Mouse (Mus musculus): Measurements from ENCODE around the gene 1700003E16Rik. TPM values are rescaled to one million over a fixed set of nuclear protein-coding genes. Genes with fewer than 3 reads are reported as not detected.

The 1700003E16Rik gene
- polyA plus RNA-seq, 1 experiment, result 8.1 TPM

DNA sequence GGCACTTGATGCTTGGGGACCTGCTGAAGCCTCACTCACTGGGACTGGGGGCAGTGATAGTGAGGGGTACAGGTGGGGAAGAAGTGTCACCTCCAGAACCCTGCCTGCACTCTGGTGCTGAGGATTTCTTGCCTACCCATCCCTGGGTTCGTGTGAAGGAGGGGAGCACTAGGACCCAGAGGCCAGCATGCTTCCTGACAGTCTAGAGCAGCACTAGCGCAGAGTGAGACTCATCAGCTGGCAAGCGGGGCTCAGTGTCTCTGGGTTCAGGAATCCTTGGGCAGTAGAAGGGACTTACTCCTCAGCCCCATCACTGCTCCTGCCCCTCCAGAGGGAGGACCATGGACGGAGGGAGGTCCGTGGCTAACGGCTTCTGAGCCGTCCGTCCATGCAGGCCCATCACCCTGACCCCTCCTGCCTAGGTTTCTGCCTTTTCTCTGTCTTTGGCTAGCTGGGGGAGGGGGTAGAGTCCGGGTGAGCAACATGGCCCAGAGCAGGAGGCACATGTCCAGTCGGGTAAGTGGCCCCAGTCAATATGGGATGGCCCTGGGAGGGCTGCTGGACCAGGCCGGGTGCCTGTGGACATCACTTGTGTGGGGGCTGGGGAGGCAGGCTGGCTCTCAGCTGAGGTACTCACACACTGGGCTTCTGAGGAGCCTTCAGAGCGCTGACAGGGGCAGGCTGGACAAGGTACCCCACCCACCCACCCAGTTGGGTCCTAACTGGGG, 23.4 kb downstream of the 1700003E16Rik start:
- Histone ChIP-seq H3K27me3 (ENCODE audit: control insufficient read depth, insufficient read depth, low read length) (no peaks in the 10 kb centered on the region), H3K4me1 (ENCODE audit: control insufficient read depth, insufficient read depth, low read length) (peaks cover 32% of the 10 kb centered on the region), H3K27ac (ENCODE audit: insufficient read depth, low read length) (peak overlapping the region; percentile 60), H3K4me3 (replicated peaks; ENCODE audit: insufficient read depth, low read depth, low read length) (peak overlapping the region; percentile 98)
- whole genome bisulfite sequencing, result 3% methylated on average over 12 of the region's 12 CpGs
- peak; percentile 83 to 84 for DNase-seq
- TF ChIP-seq CTCF (IDR thresholded peaks at IDR 0.05; ENCODE audit: borderline replicate concordance, insufficient read depth, low read depth, low read length) (no peak), POLR2A (IDR thresholded peaks at IDR 0.05; ENCODE audit: borderline replicate concordance, insufficient read depth, low read length) (peak; percentile 65; the same call in 1 of the 2 replicates)

DNA sequence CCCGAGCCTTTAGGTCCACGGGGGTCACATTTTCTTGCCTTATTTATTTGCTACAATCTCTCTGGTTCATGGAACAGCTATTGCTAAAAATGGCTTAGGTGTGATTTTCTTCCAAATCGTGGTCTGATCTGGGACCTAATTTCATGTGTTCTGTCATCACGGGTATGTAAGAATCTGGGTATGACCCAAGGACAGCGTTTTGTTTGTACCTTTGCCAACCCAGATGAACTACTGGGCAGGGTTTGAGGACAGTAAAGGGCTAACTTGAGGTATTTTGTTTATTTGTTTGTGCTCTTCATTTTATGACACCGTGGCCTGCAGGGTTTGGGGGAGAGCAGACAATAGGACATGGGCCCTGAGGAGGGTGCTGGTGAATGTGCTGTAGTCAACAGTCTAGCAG, 24.4 kb downstream of the 1700003E16Rik start:
- Histone ChIP-seq H3K4me1 (ENCODE audit: control insufficient read depth, insufficient read depth, low read length) (peaks cover 39% of the 10 kb centered on the region), H3K27ac (ENCODE audit: insufficient read depth, low read length) (peak overlapping the region; percentile 43; the same call in 1 of the 2 replicates), H3K4me3 (replicated peaks; ENCODE audit: insufficient read depth, low read depth, low read length) (peak overlapping the region; percentile 98), H3K27me3 (ENCODE audit: control insufficient read depth, insufficient read depth, low read length) (no peaks in the 10 kb centered on the region)
- no peak for TF ChIP-seq POLR2A (IDR thresholded peaks at IDR 0.05; ENCODE audit: borderline replicate concordance, insufficient read depth, low read length)
- no peak for TF ChIP-seq CTCF (IDR thresholded peaks at IDR 0.05; ENCODE audit: borderline replicate concordance, insufficient read depth, low read depth, low read length)
- WGBS, result 33% methylated on average over 6 of the region's 6 CpGs
- no peak for DNase-seq

DNA sequence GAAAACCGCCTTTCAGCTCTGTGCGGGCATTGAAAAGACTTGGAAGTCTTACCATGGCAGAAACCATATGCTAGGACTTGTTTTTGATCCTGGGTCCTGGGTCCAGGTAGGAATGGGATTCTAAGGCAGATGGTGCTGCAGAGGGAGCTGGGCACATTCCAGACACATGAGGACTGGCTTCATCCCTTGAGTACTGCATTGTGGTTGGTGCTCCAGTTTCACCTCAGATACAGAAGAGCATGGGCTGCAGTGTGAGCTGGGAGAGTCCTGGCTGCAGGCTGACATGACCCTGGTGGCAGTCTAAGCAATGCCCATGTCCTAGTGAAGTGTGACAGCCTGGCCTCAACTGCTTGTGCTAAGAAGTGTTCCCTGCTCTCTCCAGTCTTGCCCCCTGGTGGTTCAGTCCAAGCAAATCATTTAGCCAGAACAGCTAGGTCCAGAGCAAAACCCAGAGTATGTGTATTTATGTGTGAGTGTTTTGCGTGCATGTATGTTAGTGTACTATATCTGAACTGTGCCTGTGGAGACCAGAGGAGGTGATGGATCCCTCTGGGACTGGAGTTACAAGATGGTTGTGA, 28.7 kb downstream of the 1700003E16Rik start:
- DNase-seq, result peak in 1 of 2 experiments; percentile 61
- peaks cover 31% of the 10 kb centered on the region for H3K4me1 ChIP-seq (ENCODE audit: control insufficient read depth, insufficient read depth, low read length)
- no peak overlapping the region for H3K4me3 ChIP-seq (replicated peaks; ENCODE audit: insufficient read depth, low read depth, low read length)
- TF ChIP-seq POLR2A (IDR thresholded peaks at IDR 0.05; ENCODE audit: borderline replicate concordance, insufficient read depth, low read length), result no peak
- TF ChIP-seq CTCF (IDR thresholded peaks at IDR 0.05; ENCODE audit: borderline replicate concordance, insufficient read depth, low read depth, low read length), result peak; percentile 42; the same call in 1 of the 2 replicates
- no peaks in the 10 kb centered on the region for H3K27me3 ChIP-seq (ENCODE audit: control insufficient read depth, insufficient read depth, low read length)
- peak overlapping the region; percentile 41 for H3K27ac ChIP-seq (ENCODE audit: insufficient read depth, low read length)
- 26% methylated on average over 3 of the region's 3 CpGs for WGBS

DNA sequence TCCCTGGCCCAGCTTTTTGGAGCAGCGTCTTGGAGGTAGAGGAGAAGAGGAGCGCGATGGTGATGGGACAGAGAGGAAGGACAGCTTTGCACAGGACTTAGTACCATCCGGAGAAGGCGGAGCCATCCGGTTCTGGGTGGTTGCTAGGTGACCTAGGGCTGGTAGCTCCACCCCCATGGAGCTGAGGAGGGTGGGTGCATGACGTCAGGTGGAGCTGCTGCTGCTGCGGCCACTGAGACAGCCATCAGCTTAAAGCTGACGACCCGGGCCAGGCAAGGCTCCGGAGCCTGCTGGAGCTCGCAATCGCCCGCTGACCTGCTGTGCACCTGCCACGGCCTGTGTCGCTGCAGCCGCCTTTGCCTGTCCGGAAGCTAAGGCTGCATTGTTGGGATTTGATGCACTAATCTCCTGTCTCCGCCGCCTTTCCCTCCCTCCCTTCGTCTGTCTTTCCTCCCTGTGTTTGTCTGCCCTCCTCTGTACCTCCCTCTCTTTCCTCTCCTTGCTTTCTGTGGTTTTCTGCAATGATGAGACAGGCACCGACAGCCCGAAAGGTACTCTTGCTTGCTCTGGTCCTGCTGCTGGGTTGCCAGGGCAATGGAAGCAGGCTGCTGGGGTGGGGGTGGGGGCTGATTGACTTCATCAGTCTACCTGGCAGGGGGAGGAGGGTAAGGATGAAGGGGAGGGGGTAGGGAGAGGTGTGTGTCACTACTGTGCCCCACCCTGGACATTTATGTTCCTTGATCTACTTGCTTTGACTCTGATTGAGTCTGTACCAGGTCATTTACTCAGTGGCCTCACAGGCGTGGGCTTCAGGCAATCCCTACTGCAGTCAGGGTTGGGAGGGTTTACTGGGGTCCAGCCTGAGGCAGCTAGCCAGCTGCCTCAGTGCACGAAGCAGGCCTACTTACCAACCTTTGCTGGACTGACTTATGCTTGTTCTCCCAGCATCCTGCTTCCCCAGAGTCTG, 30.0 kb downstream of the 1700003E16Rik start:
- H3K27ac ChIP-seq (ENCODE audit: insufficient read depth, low read length), result peak overlapping the region; percentile 92
- DNase-seq, result peak; percentile 93 to 95
- peak overlapping the region; percentile 93 for H3K4me3 ChIP-seq (replicated peaks; ENCODE audit: insufficient read depth, low read depth, low read length)
- 3% methylated on average over 25 of the region's 25 CpGs for WGBS
- H3K4me1 ChIP-seq (ENCODE audit: control insufficient read depth, insufficient read depth, low read length), result peaks cover 28% of the 10 kb centered on the region
- TF ChIP-seq CTCF (IDR thresholded peaks at IDR 0.05; ENCODE audit: borderline replicate concordance, insufficient read depth, low read depth, low read length) (no peak; the same call in 1 of the 2 replicates), POLR2A (IDR thresholded peaks at IDR 0.05; ENCODE audit: borderline replicate concordance, insufficient read depth, low read length) (peak; percentile 90; the same call in 1 of the 2 replicates)
- no peaks in the 10 kb centered on the region for H3K27me3 ChIP-seq (ENCODE audit: control insufficient read depth, insufficient read depth, low read length)

DNA sequence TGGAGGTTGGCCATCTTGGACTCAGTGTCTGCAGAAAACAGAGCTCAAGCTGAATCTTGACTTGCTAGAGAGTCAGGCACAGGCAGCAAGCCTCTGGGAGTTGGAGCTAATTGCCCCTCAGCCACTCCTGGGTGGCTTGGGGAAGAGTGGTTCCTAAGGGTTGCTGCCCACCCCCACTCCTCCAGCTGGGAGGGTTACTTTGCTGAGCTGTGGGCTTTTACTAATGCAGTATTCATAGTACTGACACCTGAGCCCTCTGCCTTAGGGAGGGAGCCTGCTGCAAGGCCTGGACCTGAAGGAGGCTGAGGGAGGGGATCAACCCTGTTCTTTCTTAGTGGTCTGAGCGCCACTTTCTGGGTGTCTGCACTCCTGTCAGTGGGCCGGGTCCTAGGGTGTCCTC, 30.7 kb downstream of the 1700003E16Rik start:
- DNase-seq, result no peak
- 77% methylated on average over 2 of the region's 2 CpGs for WGBS
- Histone ChIP-seq H3K4me1 (ENCODE audit: control insufficient read depth, insufficient read depth, low read length) (peaks cover 28% of the 10 kb centered on the region), H3K27me3 (ENCODE audit: control insufficient read depth, insufficient read depth, low read length) (no peaks in the 10 kb centered on the region), H3K27ac (ENCODE audit: insufficient read depth, low read length) (peak overlapping the region; percentile 6; the same call in 1 of the 2 replicates), H3K4me3 (replicated peaks; ENCODE audit: insufficient read depth, low read depth, low read length) (peak overlapping the region; percentile 93)
- TF ChIP-seq POLR2A (IDR thresholded peaks at IDR 0.05; ENCODE audit: borderline replicate concordance, insufficient read depth, low read length) (no peak), CTCF (IDR thresholded peaks at IDR 0.05; ENCODE audit: borderline replicate concordance, insufficient read depth, low read depth, low read length) (no peak)

DNA sequence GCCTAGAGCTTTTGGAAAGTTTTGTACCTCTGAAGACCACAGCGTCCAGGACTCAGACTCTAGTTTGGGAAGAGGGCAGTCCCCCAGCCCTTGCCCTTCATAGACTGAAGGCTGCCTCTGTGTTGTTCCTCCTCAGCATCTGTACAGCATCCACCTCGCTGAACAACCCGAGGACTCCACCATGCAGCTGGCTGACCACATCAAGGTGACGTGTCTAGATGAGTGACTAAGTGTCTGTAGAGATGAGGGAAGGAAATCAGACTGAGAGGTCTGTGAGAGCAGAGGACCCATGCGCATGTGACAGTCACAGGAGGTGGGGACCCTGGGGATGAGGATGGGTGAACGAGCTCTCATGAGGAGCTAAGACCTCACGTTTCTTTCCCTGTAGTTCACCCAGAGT, 37.4 kb downstream of the 1700003E16Rik start:
- Histone ChIP-seq H3K27ac (ENCODE audit: insufficient read depth, low read length) (no peak overlapping the region), H3K4me1 (ENCODE audit: control insufficient read depth, insufficient read depth, low read length) (peaks cover 15% of the 10 kb centered on the region), H3K4me3 (replicated peaks; ENCODE audit: insufficient read depth, low read depth, low read length) (no peak overlapping the region), H3K27me3 (ENCODE audit: control insufficient read depth, insufficient read depth, low read length) (no peaks in the 10 kb centered on the region)
- WGBS, result 91% methylated on average over 7 of the region's 7 CpGs
- no peak for DNase-seq
- TF ChIP-seq POLR2A (IDR thresholded peaks at IDR 0.05; ENCODE audit: borderline replicate concordance, insufficient read depth, low read length) (no peak), CTCF (IDR thresholded peaks at IDR 0.05; ENCODE audit: borderline replicate concordance, insufficient read depth, low read depth, low read length) (no peak)

DNA sequence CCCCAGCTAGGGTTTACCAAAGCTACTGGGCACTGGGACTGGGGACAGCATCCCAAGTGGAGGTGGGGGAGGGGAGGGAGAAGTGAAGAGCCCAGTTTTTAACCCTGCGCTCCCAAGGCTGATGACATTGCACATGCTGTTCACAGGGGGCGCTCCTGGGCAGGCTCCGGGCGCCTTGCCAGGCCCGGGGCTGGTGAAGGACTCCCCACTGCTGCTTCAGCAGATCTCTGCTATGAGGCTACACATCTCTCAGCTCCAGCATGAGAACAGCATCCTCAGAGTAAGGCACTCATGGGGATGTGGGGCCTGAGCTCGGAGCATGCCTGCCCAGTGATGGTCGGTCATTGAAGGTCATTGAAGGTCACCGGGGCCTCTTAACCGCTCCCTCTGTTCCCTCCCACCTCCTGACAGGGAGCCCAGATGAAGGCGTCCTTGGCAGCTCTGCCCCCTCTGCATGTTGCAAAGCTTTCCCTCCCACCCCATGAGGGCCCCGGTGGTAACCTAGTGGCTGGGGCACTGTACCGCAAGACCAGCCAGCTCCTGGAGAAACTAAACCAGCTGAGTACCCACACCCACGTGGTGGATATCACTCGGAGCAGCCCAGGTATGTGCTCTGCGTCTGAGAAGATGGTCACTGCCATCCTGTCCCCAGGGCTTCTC, 41.3 kb downstream of the 1700003E16Rik start:
- WGBS, result 10% methylated on average over 15 of the region's 15 CpGs
- DNase-seq, result peak; percentile 86 to 89
- peaks cover 14% of the 10 kb centered on the region for H3K4me1 ChIP-seq (ENCODE audit: control insufficient read depth, insufficient read depth, low read length)
- H3K4me3 ChIP-seq (replicated peaks; ENCODE audit: insufficient read depth, low read depth, low read length), result no peak overlapping the region
- TF ChIP-seq POLR2A (IDR thresholded peaks at IDR 0.05; ENCODE audit: borderline replicate concordance, insufficient read depth, low read length), result no peak
- peak; percentile 62 for TF ChIP-seq CTCF (IDR thresholded peaks at IDR 0.05; ENCODE audit: borderline replicate concordance, insufficient read depth, low read depth, low read length)
- H3K27me3 ChIP-seq (ENCODE audit: control insufficient read depth, insufficient read depth, low read length), result no peaks in the 10 kb centered on the region
- H3K27ac ChIP-seq (ENCODE audit: insufficient read depth, low read length), result peak overlapping the region; percentile 40
